Mouse (Mus musculus) cerebellum, adult 2 months (tissue): Measurements from ENCODE around the gene Ntmt1.

ENCODE experiments used
- CTCF ChIP-seq: fragments of 200-500 bp; IDR thresholded peaks from 2 replicates; pipeline ENCODE4 v1.5.1; 2011; ENCODE audit warnings: low read depth, mild to moderate bottlenecking, control low read depth, low read length, moderate library complexity, borderline replicate concordance; ENCODE audit not compliant: insufficient read depth
- POLR2A ChIP-seq: fragments of 200-500 bp; IDR thresholded peaks from 2 replicates; pipeline ENCODE4 v1.6.1; 2011; ENCODE audit warnings: low read length, control low read depth, borderline replicate concordance; ENCODE audit not compliant: insufficient read depth

DNA sequence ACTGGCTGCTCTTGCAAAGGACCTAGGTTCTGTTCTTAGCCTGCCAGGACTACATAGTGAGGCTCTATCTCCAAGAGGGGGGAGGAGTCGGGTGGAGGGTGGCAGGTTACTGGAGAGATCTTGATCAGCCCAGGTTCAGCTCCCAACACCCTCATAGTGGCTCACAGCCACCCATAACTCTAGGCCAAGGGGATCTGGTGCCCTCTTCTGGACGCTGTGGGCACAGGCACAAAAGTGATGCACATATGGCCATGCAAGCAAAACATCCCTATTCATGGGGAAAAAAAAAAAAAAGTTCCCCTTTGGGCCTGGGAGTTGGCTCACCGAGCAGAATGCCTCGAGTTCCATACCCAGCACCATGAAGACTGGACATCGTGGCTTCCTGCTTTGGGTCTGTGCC, 21.7 kb downstream of the Ntmt1 start:
- TF ChIP-seq CTCF: peak; percentile 30; the same call in 1 of the 2 replicates
- no peak for TF ChIP-seq POLR2A
